Mouse (Mus musculus): Measurements from ENCODE around the gene Polr2m. TPM values are rescaled to one million over a fixed set of nuclear protein-coding genes. Genes with fewer than 3 reads are reported as not detected.

The Polr2m gene
- polyA plus RNA-seq (2012; rRNA removed) (47.3 and 86.5 TPM in 2 replicates), polyA plus RNA-seq (2014; fragmentation: Nextera tagmentation; extraction: Ambion mirVana) (75.2 and 91.5 TPM in 2 replicates)

- peaks cover 30% of the 10 kb centered on the region for H3K36me3 ChIP-seq (replicated peaks; ENCODE audit: control insufficient read depth, insufficient read depth, low read depth)
- H3K4me1 ChIP-seq (replicated peaks; ENCODE audit: control insufficient read depth in 2 of 2, insufficient read depth in 2 of 2, low read length in 1 of 2): peaks cover 4 to 8% of the 10 kb centered on the region in 2 experiments; a peak in 3 of 4 replicates
- peak; percentile 95 for ATAC-seq (ENCODE audit: insufficient read depth)
- H3K27ac ChIP-seq: peak within 1 kb of the TSS; percentile 65
- peak; percentile 81 for DNase-seq (ENCODE audit: low read depth in 3 of 3, low spot score in 3 of 3)
- H3K9me3 ChIP-seq (ENCODE audit: control insufficient read depth, low read length): no peaks in the 10 kb centered on the region
- under 1% methylated on average over 69 of the region's 70 CpGs for WGBS (ENCODE audit: insufficient replicate concordance)
- TF ChIP-seq CTCF (IDR thresholded peaks at IDR 0.05; ENCODE audit: low read depth): no peak
- TF ChIP-seq EP300 (IDR thresholded peaks at IDR 0.05; ENCODE audit: low read depth): 0 out of 2 replicates have a peak, but pooled peaks have one; percentile 10
- H3K27me3 ChIP-seq (ENCODE audit: control insufficient read depth, insufficient read depth, low read length): no peaks in the 10 kb centered on the region
- H3K4me2 ChIP-seq (ENCODE audit: low read depth): peak within 1 kb of the TSS; percentile 86
- peak within 1 kb of the TSS; percentile 99 for H3K9ac ChIP-seq (replicated peaks)
- H3K4me3 ChIP-seq (ENCODE audit: insufficient read depth in 1 of 2, low read depth in 2 of 2, low read length in 2 of 2): peak within 1 kb of the TSS; percentile 96 to 100
Measured at GRCm38 (mm10) chr9:71485475-71486094, at the start of gene Polr2m. Polr2m (minus strand) TSS chr9:71485935.

- H3K27me3 ChIP-seq (ENCODE audit: control insufficient read depth, insufficient read depth, low read length): no peaks in the 10 kb centered on the region
- ATAC-seq (ENCODE audit: insufficient read depth) (no peak), DNase-seq (ENCODE audit: low read depth in 3 of 3, low spot score in 3 of 3) (no peak)
- no peaks in the 10 kb centered on the region for H3K9me3 ChIP-seq (ENCODE audit: control insufficient read depth, low read length)
- peaks cover 0 to 2% of the 10 kb centered on the region in 2 experiments; a peak in 2 of 4 replicates for H3K4me1 ChIP-seq (replicated peaks; ENCODE audit: control insufficient read depth in 2 of 2, insufficient read depth in 2 of 2, low read length in 1 of 2)
- 68% methylated on average over 2 of the region's 2 CpGs for WGBS (ENCODE audit: insufficient replicate concordance)
- no peak overlapping the region for H3K9ac ChIP-seq (replicated peaks)
- no peak overlapping the region for H3K27ac ChIP-seq
- no peak overlapping the region for H3K4me2 ChIP-seq (ENCODE audit: low read depth)
- TF ChIP-seq EP300 (IDR thresholded peaks at IDR 0.05; ENCODE audit: low read depth): no peak
- no peak for TF ChIP-seq CTCF (IDR thresholded peaks at IDR 0.05; ENCODE audit: low read depth)
- no peak overlapping the region for H3K4me3 ChIP-seq (ENCODE audit: insufficient read depth in 1 of 2, low read depth in 2 of 2, low read length in 2 of 2)
- no peaks in the 10 kb centered on the region for H3K36me3 ChIP-seq (replicated peaks; ENCODE audit: control insufficient read depth, insufficient read depth, low read depth)
Measured at GRCm38 (mm10) chr9:71535036-71535435, 49.3 kb upstream of the Polr2m start.

DNA sequence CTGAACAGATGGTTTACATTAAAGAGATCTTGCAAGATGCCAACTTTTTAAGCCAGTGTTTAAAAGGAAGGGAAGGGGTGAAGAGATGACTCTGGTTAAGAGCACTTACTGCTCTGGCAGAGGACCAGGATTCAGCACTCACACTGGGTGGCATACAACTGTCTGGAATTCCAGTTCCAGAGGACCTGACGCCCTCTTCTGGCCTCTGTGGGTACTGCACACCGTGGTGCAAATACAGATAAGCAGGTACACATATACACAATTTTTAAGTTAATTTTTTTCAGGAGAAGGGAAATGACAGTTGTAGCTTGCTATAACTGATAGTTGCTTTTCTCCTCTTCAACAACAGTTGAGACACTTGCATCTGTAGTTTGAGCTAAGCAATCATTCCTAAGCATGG is 44.2 kb upstream of the Polr2m start:
- Histone ChIP-seq H3K9me3 (ENCODE audit: control insufficient read depth, low read length) (no peaks in the 10 kb centered on the region), H3K9ac (replicated peaks) (no peak overlapping the region), H3K36me3 (replicated peaks; ENCODE audit: control insufficient read depth, insufficient read depth, low read depth) (no peaks in the 10 kb centered on the region), H3K4me3 (ENCODE audit: insufficient read depth in 1 of 2, low read depth in 2 of 2, low read length in 2 of 2) (no peak overlapping the region), H3K27ac (no peak overlapping the region), H3K4me1 (replicated peaks; ENCODE audit: control insufficient read depth in 2 of 2, insufficient read depth in 2 of 2, low read length in 1 of 2) (no peaks in the 10 kb centered on the region), H3K27me3 (ENCODE audit: control insufficient read depth, insufficient read depth, low read length) (no peaks in the 10 kb centered on the region), H3K4me2 (ENCODE audit: low read depth) (no peak overlapping the region)
- TF ChIP-seq CTCF (IDR thresholded peaks at IDR 0.05; ENCODE audit: low read depth): peak; percentile 50
- no peak for TF ChIP-seq EP300 (IDR thresholded peaks at IDR 0.05; ENCODE audit: low read depth)
- 59% methylated on average over 2 of the region's 2 CpGs for WGBS (ENCODE audit: insufficient replicate concordance)
- no peak for ATAC-seq (ENCODE audit: insufficient read depth)
- no peak for DNase-seq (ENCODE audit: low read depth in 3 of 3, low spot score in 3 of 3)

DNA sequence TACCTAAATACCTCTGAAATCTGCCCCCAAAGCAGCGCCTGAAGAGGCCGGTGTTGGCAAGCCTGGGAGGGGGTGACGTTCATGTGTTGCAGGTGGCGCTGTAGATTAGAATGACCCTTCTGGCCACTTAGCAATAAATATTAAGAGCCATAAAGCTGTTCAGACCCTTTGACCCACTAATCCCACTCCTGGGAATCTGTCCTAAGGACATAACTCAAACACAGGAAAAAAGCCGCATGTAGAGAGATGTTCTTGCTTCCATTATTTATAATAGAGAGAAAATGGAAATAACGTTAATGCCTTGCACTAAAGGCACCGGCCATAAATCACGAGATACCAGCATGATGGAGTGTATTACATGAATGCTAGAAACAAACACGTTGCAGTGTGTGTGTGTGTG is 41.7 kb upstream of the Polr2m start:
- ATAC-seq (ENCODE audit: insufficient read depth): no peak
- H3K9me3 ChIP-seq (ENCODE audit: control insufficient read depth, low read length): no peaks in the 10 kb centered on the region
- no peak overlapping the region for H3K4me2 ChIP-seq (ENCODE audit: low read depth)
- WGBS (ENCODE audit: insufficient replicate concordance): 66% methylated on average over 9 of the region's 9 CpGs
- TF ChIP-seq CTCF (IDR thresholded peaks at IDR 0.05; ENCODE audit: low read depth): no peak
- TF ChIP-seq EP300 (IDR thresholded peaks at IDR 0.05; ENCODE audit: low read depth): no peak
- DNase-seq (ENCODE audit: low read depth in 3 of 3, low spot score in 3 of 3): no peak
- no peaks in the 10 kb centered on the region for H3K4me1 ChIP-seq (replicated peaks; ENCODE audit: control insufficient read depth in 2 of 2, insufficient read depth in 2 of 2, low read length in 1 of 2)
- H3K9ac ChIP-seq (replicated peaks): no peak overlapping the region
- no peak overlapping the region for H3K27ac ChIP-seq
- H3K27me3 ChIP-seq (ENCODE audit: control insufficient read depth, insufficient read depth, low read length): no peaks in the 10 kb centered on the region
- H3K4me3 ChIP-seq (ENCODE audit: insufficient read depth in 1 of 2, low read depth in 2 of 2, low read length in 2 of 2): no peak overlapping the region
- no peaks in the 10 kb centered on the region for H3K36me3 ChIP-seq (replicated peaks; ENCODE audit: control insufficient read depth, insufficient read depth, low read depth)

GRCm38 (mm10) chr9:71523901-71524300 is 38.2 kb upstream of the Polr2m start:
- Histone ChIP-seq H3K36me3 (replicated peaks; ENCODE audit: control insufficient read depth, insufficient read depth, low read depth) (no peaks in the 10 kb centered on the region), H3K27ac (no peak overlapping the region), H3K4me3 (ENCODE audit: insufficient read depth in 1 of 2, low read depth in 2 of 2, low read length in 2 of 2) (no peak overlapping the region), H3K4me1 (replicated peaks; ENCODE audit: control insufficient read depth in 2 of 2, insufficient read depth in 2 of 2, low read length in 1 of 2) (no peaks in the 10 kb centered on the region), H3K9ac (replicated peaks) (no peak overlapping the region), H3K9me3 (ENCODE audit: control insufficient read depth, low read length) (no peaks in the 10 kb centered on the region), H3K4me2 (ENCODE audit: low read depth) (no peak overlapping the region), H3K27me3 (ENCODE audit: control insufficient read depth, insufficient read depth, low read length) (no peaks in the 10 kb centered on the region)
- ATAC-seq (ENCODE audit: insufficient read depth) (no peak), DNase-seq (ENCODE audit: low read depth in 3 of 3, low spot score in 3 of 3) (no peak)
- WGBS (ENCODE audit: insufficient replicate concordance): 62% methylated on average over 4 of the region's 4 CpGs
- TF ChIP-seq CTCF (IDR thresholded peaks at IDR 0.05; ENCODE audit: low read depth): no peak
- TF ChIP-seq EP300 (IDR thresholded peaks at IDR 0.05; ENCODE audit: low read depth): no peak

All from liver, embryonic 14.5 days (tissue).